Mouse (Mus musculus): Measurements from ENCODE around the gene Mtmr1.
"Not testable (repeated sequence)": the region's sequence is repeated elsewhere in the genome, so short reads cannot be mapped to it uniquely, and the experiment has no call there.

Mtmr1 gene

GRCm38 (mm10) chrX:71364554-71364991 lies at the start of gene Mtmr1:
Mtmr1 (plus strand) TSS chrX:71364760.
- DNase-seq = peak; percentile 87

- no peak for DNase-seq
Measured at GRCm38 (mm10) chrX:71352033-71352432, 12.5 kb upstream of the Mtmr1 start.

- no peak for DNase-seq
Measured at GRCm38 (mm10) chrX:71355331-71355730, 9.2 kb upstream of the Mtmr1 start.

- DNase-seq = not testable (repeated sequence)
Measured at GRCm38 (mm10) chrX:71361793-71362192, 2.8 kb upstream of the Mtmr1 start.

- no peak for DNase-seq
Measured at GRCm38 (mm10) chrX:71364062-71364461, 498 bp upstream of the Mtmr1 start.

- DNase-seq = peak; percentile 55
Measured at GRCm38 (mm10) chrX:71365011-71365410, 451 bp downstream of the Mtmr1 start.

GRCm38 (mm10) chrX:71365510-71365909 lies 950 bp downstream of the Mtmr1 start:
- peak; percentile 6 for DNase-seq

GRCm38 (mm10) chrX:71366973-71367372 lies 2.4 kb downstream of the Mtmr1 start:
- no peak for DNase-seq

GRCm38 (mm10) chrX:71376781-71377180 lies 12.2 kb downstream of the Mtmr1 start:
- DNase-seq = no peak

GRCm38 (mm10) chrX:71378435-71378834 lies 13.9 kb downstream of the Mtmr1 start:
- DNase-seq = no peak

GRCm38 (mm10) chrX:71381571-71381970 lies 17.0 kb downstream of the Mtmr1 start:
- peak; percentile 28 for DNase-seq

- DNase-seq = no peak
Measured at GRCm38 (mm10) chrX:71396326-71396725, 31.8 kb downstream of the Mtmr1 start.

GRCm38 (mm10) chrX:71406290-71406689 lies 41.7 kb downstream of the Mtmr1 start:
- DNase-seq = no peak

- no peak for DNase-seq
Measured at GRCm38 (mm10) chrX:71408386-71408785, 43.8 kb downstream of the Mtmr1 start.

- peak; percentile 14 for DNase-seq
Measured at GRCm38 (mm10) chrX:71412776-71413175, 48.2 kb downstream of the Mtmr1 start.

GRCm38 (mm10) chrX:71413616-71414015 lies 49.1 kb downstream of the Mtmr1 start:
- no peak for DNase-seq

- DNase-seq = no peak
Measured at GRCm38 (mm10) chrX:71424852-71425251, 60.3 kb downstream of the Mtmr1 start.

GRCm38 (mm10) chrX:71425746-71426519 lies 61.4 kb downstream of the Mtmr1 start:
- peak; percentile 86 for DNase-seq

- DNase-seq = no peak
Measured at GRCm38 (mm10) chrX:71427491-71427890, 62.9 kb downstream of the Mtmr1 start.

GRCm38 (mm10) chrX:71430900-71431299 lies 66.3 kb downstream of the Mtmr1 start:
- DNase-seq = no peak

GRCm38 (mm10) chrX:71434448-71434847 lies 69.9 kb downstream of the Mtmr1 start:
- DNase-seq = no peak

- DNase-seq = no peak
Measured at GRCm38 (mm10) chrX:71434860-71435259, 70.3 kb downstream of the Mtmr1 start.

- no peak for DNase-seq
Measured at GRCm38 (mm10) chrX:71435542-71435941, 71.0 kb downstream of the Mtmr1 start.

GRCm38 (mm10) chrX:71439473-71439872 lies 74.9 kb downstream of the Mtmr1 start:
- DNase-seq = no peak

GRCm38 (mm10) chrX:71442916-71443315 lies 78.4 kb downstream of the Mtmr1 start:
- no peak for DNase-seq

All from kidney, adult 18-20 months (tissue).